Mouse (Mus musculus) frontal cortex, postnatal 14 days (tissue): ENCODE data around the gene Clcn7.

Source experiments
- DNase-seq, 2 experiments: peaks; one replicate each; pipeline ENCODE4 v3.0.0; 2022; ENCODE audit warnings: low spot score in 2 of 2

Gene Clcn7

GRCm38 (mm10) chr17:25211705-25212104, 78.5 kb downstream of the Clcn7 start:
- no peak for DNase-seq
